Mouse (Mus musculus): Measurements from ENCODE around the gene Pold1. TPM values are rescaled to one million over a fixed set of nuclear protein-coding genes. Genes with fewer than 3 reads are reported as not detected.
A peak's percentile ranks its signal among the peaks of the same experiment; 100 is the strongest.

Gene Pold1
- polyA plus RNA-seq, 1 experiment from 2014 or later = 58.5 TPM

DNA sequence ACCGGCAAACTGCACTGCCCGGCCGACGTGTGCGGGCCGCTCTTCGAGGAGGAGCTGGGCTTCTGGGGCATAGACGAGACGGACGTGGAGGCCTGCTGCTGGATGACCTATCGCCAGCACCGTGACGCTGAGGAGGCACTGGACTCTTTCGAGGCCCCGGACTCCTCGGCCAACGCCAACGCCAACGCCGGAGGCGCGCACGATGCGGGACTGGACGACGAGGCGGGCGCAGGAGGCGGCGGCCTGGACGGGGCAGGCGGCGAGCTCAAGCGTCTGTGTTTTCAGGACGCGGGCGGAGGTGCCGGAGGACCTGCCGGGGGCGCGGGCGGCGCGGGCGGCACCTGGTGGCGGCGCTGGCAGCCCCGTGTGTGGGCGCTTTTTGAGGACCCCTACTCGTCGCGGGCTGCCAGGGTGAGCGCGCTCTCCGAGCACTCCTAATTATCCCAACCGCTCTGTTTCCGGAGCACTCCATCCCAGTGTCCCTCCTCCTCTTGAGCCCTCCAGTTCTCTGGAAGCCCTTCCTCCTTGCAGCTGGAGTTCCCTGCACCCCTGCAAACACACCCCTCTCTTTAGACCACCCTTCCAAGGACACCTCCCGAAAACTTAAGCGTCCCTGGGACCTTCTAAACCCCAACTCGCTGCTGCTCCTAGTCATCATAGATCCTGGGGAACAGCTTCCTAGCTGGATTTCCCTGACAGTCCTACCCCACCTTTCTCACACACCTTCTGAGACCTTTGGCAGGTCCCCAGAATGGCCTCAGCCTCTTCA lies 42.9 kb upstream of the Pold1 start:
- no peak for ATAC-seq (ENCODE audit: low FRiP score)
- Histone ChIP-seq H3K4me1 (ENCODE audit: control insufficient read depth, insufficient read depth, low read length) (peaks cover 44% of the 10 kb centered on the region), H3K4me3 (ENCODE audit: low read depth, low read length) (peak overlapping the region; percentile 61), H3K9me3 (ENCODE audit: control insufficient read depth, low read length) (no peaks in the 10 kb centered on the region), H3K27me3 (ENCODE audit: control insufficient read depth, insufficient read depth, low read length) (peaks cover 44% of the 10 kb centered on the region), H3K36me3 (ENCODE audit: control insufficient read depth, insufficient read depth, low read length) (no peaks in the 10 kb centered on the region), H3K9ac (ENCODE audit: low read length) (peak overlapping the region; percentile 54), H3K4me2 (peak overlapping the region; percentile 99), H3K27ac (ENCODE audit: low read depth, low read length) (no peak overlapping the region)
- peak; percentile 94 for DNase-seq (ENCODE audit: low spot score, missing footprints)
- WGBS = under 1% methylated on average over 60 of the region's 60 CpGs

DNA sequence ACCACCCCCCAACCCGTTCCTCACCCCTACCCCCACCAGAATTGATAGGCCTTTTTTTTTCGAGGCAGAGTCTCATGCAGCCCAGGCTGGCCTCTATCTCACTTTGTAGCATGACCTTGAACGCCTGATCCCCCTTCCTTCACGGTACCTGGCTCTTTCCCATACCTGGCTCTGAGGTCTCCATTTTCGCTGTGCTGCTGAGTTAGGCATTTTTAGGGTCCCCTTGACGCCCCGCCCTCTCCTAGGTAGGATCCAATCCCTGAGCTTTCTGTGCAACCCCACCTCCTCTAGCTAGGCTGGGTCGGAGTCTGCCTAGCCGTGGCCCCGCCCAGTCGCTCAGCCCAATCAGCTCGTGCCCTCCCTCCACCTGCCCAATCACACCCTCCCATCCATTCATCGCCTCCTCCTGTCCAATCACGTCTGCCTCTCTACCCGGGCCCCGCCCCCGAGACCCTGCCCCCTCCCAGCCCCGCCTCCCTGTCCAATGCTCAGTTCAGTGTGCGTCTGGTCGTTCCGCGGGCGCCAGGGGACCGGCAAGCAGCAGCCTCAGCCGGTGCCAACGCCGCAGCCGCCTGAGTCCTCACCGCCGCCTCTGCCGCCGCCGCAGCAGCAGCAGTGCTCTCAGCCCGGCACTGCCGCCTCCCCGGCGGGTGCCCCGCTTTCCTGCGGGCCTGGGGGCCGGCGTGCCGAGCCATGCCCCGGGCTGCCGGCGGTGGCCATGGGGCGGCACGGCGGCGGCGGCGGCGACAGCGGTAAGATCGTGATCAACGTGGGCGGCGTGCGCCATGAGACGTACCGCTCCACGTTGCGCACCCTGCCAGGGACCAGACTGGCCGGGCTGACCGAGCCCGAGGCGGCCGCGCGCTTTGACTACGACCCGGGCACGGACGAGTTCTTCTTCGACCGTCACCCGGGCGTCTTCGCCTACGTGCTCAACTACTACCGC lies 42.0 kb upstream of the Pold1 start, which contains the start of gene Kcnc3:
Gene Kcnc3 (plus strand): TSS at position 263 of the 946 bp plus-strand sequence.
- no peaks in the 10 kb centered on the region for H3K9me3 ChIP-seq (ENCODE audit: control insufficient read depth, low read length)
- peaks cover 44% of the 10 kb centered on the region for H3K4me1 ChIP-seq (ENCODE audit: control insufficient read depth, insufficient read depth, low read length)
- peak; percentile 97 for DNase-seq (ENCODE audit: low spot score, missing footprints)
- peak within 1 kb of the TSS; percentile 54 for H3K9ac ChIP-seq (ENCODE audit: low read length)
- ATAC-seq (ENCODE audit: low FRiP score) = peak; percentile 89
- under 1% methylated on average over 80 of the region's 80 CpGs for WGBS
- H3K27me3 ChIP-seq (ENCODE audit: control insufficient read depth, insufficient read depth, low read length) = peaks cover 44% of the 10 kb centered on the region
- peak within 1 kb of the TSS; percentile 99 for H3K4me2 ChIP-seq
- H3K4me3 ChIP-seq (ENCODE audit: low read depth, low read length) = peak within 1 kb of the TSS; percentile 61
- H3K27ac ChIP-seq (ENCODE audit: low read depth, low read length) = no peak within 1 kb of the TSS; the same call in 1 of the 2 replicates
- no peaks in the 10 kb centered on the region for H3K36me3 ChIP-seq (ENCODE audit: control insufficient read depth, insufficient read depth, low read length)

DNA sequence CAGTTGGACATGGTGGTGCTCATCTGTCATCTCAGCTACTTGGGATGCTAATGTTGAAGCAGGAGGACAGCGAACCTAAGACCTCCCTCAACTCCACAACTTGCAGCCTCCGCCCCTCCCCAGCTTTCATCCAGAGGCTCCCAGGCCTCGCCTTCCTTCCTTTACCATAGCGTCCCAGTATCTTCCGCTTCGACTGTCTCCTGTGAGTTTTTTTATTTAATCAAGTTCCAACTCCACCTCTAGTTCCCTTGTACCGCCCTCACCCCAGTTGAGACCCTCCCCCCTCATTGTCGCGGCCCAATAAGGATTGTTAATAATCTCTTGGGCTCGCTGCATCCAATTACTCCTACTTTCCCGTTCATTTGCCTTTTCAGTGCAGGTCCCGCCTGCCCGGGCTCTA lies 41.3 kb upstream of the Pold1 start:
- Histone ChIP-seq H3K4me1 (ENCODE audit: control insufficient read depth, insufficient read depth, low read length) (peaks cover 44% of the 10 kb centered on the region), H3K27me3 (ENCODE audit: control insufficient read depth, insufficient read depth, low read length) (peaks cover 44% of the 10 kb centered on the region), H3K9ac (ENCODE audit: low read length) (no peak overlapping the region), H3K4me2 (peak overlapping the region; percentile 99), H3K9me3 (ENCODE audit: control insufficient read depth, low read length) (no peaks in the 10 kb centered on the region), H3K4me3 (ENCODE audit: low read depth, low read length) (peak overlapping the region; percentile 61), H3K36me3 (ENCODE audit: control insufficient read depth, insufficient read depth, low read length) (no peaks in the 10 kb centered on the region), H3K27ac (ENCODE audit: low read depth, low read length) (no peak overlapping the region)
- no peak for DNase-seq (ENCODE audit: low spot score, missing footprints)
- 2% methylated on average over 13 of the region's 13 CpGs for WGBS
- no peak for ATAC-seq (ENCODE audit: low FRiP score)

DNA sequence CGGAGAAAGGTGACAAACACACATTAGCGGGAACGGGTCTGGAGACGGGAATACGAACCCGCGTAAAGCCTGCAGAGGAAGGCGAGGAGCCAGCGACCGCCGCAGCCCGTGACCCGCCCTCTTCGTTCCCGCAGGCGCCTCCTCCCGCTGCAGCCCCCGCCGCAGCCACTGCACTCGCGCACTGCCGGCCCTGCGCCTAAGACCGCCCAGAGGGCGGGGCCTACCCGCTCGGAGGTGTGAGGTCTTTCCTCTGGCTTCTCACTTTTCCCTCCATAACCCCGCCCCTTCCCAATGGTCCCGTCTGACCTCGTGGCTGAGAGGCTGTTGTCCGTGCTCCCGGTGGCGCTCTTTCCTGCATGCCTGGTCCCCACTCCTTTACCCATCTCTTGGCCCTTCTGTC lies 40.5 kb upstream of the Pold1 start:
- peaks cover 44% of the 10 kb centered on the region for H3K27me3 ChIP-seq (ENCODE audit: control insufficient read depth, insufficient read depth, low read length)
- peaks cover 43% of the 10 kb centered on the region for H3K4me1 ChIP-seq (ENCODE audit: control insufficient read depth, insufficient read depth, low read length)
- no peaks in the 10 kb centered on the region for H3K36me3 ChIP-seq (ENCODE audit: control insufficient read depth, insufficient read depth, low read length)
- peak overlapping the region; percentile 37; the same call in 1 of the 2 replicates for H3K9ac ChIP-seq (ENCODE audit: low read length)
- H3K27ac ChIP-seq (ENCODE audit: low read depth, low read length) = no peak overlapping the region
- H3K4me3 ChIP-seq (ENCODE audit: low read depth, low read length) = peak overlapping the region; percentile 22
- DNase-seq (ENCODE audit: low spot score, missing footprints) (peak; percentile 98), ATAC-seq (ENCODE audit: low FRiP score) (peak; percentile 43)
- H3K4me2 ChIP-seq = peak overlapping the region; percentile 99
- H3K9me3 ChIP-seq (ENCODE audit: control insufficient read depth, low read length) = no peaks in the 10 kb centered on the region
- 0% methylated on average over 33 of the region's 33 CpGs for WGBS

DNA sequence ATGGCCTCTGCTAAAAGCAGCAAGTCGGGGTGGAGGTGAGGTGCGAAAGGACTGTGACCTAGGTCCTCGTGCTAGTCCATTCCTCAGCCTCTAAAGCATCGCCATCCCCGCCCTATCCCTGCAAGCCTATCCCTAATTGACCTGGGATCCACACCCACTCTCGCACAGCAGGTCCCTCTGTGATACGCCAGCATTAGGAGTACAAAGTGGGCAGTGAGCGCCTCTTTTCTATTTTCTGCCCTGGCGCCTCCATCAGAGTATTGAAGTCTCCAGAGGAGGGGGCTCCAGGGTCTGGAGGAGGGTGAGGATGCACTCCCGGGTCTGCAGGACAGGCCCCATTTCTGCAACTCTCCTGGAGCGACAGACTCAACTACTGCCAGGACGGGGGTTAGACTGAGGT lies 39.7 kb upstream of the Pold1 start:
- no peak for ATAC-seq (ENCODE audit: low FRiP score)
- 13% methylated on average over 12 of the region's 12 CpGs for WGBS
- peak overlapping the region; percentile 99 for H3K4me2 ChIP-seq
- H3K4me3 ChIP-seq (ENCODE audit: low read depth, low read length) = peak overlapping the region; percentile 22
- peak; percentile 77 for DNase-seq (ENCODE audit: low spot score, missing footprints)
- no peak overlapping the region for H3K27ac ChIP-seq (ENCODE audit: low read depth, low read length)
- no peaks in the 10 kb centered on the region for H3K36me3 ChIP-seq (ENCODE audit: control insufficient read depth, insufficient read depth, low read length)
- peaks cover 35% of the 10 kb centered on the region for H3K4me1 ChIP-seq (ENCODE audit: control insufficient read depth, insufficient read depth, low read length)
- H3K27me3 ChIP-seq (ENCODE audit: control insufficient read depth, insufficient read depth, low read length) = peaks cover 43% of the 10 kb centered on the region
- no peaks in the 10 kb centered on the region for H3K9me3 ChIP-seq (ENCODE audit: control insufficient read depth, low read length)
- peak overlapping the region; percentile 37 for H3K9ac ChIP-seq (ENCODE audit: low read length)

DNA sequence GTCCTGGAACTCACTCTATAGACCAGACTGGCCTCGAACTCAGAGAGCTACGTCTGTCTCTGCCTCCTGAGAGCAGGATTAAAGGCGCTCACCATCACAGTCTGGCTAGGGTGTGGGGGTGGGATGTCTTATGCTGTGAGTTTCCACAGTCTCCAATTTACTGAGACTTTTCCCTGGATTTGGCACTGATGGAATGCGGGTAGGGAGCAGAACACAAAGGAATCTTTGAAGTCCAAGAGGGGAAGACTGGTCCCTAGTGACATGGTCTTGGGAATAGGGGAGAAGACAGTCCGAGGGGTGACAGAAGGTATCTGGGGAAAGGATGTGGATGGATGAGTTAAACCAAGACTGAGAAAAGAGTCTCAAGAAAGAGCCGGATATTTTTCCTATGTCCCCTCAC lies 39.0 kb upstream of the Pold1 start:
- H3K36me3 ChIP-seq (ENCODE audit: control insufficient read depth, insufficient read depth, low read length) = no peaks in the 10 kb centered on the region
- no peak overlapping the region for H3K4me3 ChIP-seq (ENCODE audit: low read depth, low read length)
- H3K9ac ChIP-seq (ENCODE audit: low read length) = peak overlapping the region; percentile 1; the same call in 1 of the 2 replicates
- DNase-seq (ENCODE audit: low spot score, missing footprints) = no peak
- peaks cover 36% of the 10 kb centered on the region for H3K27me3 ChIP-seq (ENCODE audit: control insufficient read depth, insufficient read depth, low read length)
- 34% methylated on average over 6 of the region's 6 CpGs for WGBS
- peak overlapping the region; percentile 66 for H3K4me2 ChIP-seq
- no peaks in the 10 kb centered on the region for H3K9me3 ChIP-seq (ENCODE audit: control insufficient read depth, low read length)
- no peak for ATAC-seq (ENCODE audit: low FRiP score)
- no peak overlapping the region for H3K27ac ChIP-seq (ENCODE audit: low read depth, low read length)
- peaks cover 32% of the 10 kb centered on the region for H3K4me1 ChIP-seq (ENCODE audit: control insufficient read depth, insufficient read depth, low read length)

DNA sequence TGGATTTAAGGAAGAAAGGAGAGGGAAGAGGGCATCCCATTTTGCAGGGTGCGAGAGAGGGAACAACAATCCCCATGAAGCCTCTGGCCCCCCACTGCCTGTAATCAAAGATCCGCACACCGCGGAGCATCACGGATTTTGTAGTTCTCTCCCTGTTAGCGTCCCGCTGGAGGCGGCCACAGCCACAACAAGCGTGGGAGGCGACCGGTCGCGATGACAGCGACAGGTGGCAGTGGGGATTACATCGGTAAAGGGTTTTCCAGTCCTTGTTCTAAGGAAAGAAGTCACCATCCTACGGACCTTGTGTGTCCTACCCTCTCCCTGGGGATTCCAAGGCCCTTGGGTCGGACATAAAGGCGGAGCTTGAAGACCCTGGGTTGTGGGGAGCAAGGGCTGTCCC lies 38.3 kb upstream of the Pold1 start:
- H3K27ac ChIP-seq (ENCODE audit: low read depth, low read length) = no peak overlapping the region

DNA sequence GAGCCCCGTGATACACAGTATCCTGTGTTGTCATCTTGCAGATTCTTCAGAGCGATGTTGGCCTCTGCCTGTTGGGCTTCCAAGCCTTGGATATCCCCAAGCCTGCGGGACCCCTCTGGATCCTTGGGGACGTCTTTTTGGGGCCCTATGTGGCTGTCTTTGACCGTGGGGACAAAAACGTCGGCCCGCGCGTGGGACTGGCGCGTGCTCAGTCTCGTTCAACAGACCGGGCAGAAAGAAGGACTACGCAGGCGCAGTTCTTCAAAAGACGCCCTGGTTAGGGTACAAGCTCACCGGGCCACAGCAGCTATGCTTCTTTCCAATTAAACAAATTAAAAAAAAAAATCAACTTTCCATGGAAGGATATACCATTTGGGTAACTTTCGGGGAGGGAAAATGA lies 37.9 kb upstream of the Pold1 start:
- H3K27ac ChIP-seq (ENCODE audit: low read depth, low read length) = no peak overlapping the region
- WGBS = 10% methylated on average over 19 of the region's 19 CpGs
- no peaks in the 10 kb centered on the region for H3K36me3 ChIP-seq (ENCODE audit: control insufficient read depth, insufficient read depth, low read length)
- ATAC-seq (ENCODE audit: low FRiP score) = no peak
- H3K9ac ChIP-seq (ENCODE audit: low read length) = peak overlapping the region; percentile 65
- peaks cover 27% of the 10 kb centered on the region for H3K4me1 ChIP-seq (ENCODE audit: control insufficient read depth, insufficient read depth, low read length)
- H3K4me3 ChIP-seq (ENCODE audit: low read depth, low read length) = peak overlapping the region; percentile 35
- peak; percentile 96 for DNase-seq (ENCODE audit: low spot score, missing footprints)
- peaks cover 25% of the 10 kb centered on the region for H3K27me3 ChIP-seq (ENCODE audit: control insufficient read depth, insufficient read depth, low read length)
- H3K4me2 ChIP-seq = peak overlapping the region; percentile 66
- no peaks in the 10 kb centered on the region for H3K9me3 ChIP-seq (ENCODE audit: control insufficient read depth, low read length)

More for the DNA sequence above, 38.3 kb upstream of the Pold1 start:
- DNase-seq (ENCODE audit: low spot score, missing footprints) = peak; percentile 97
- Histone ChIP-seq H3K4me2 (peak overlapping the region; percentile 66), H3K9me3 (ENCODE audit: control insufficient read depth, low read length) (no peaks in the 10 kb centered on the region), H3K36me3 (ENCODE audit: control insufficient read depth, insufficient read depth, low read length) (no peaks in the 10 kb centered on the region), H3K4me1 (ENCODE audit: control insufficient read depth, insufficient read depth, low read length) (peaks cover 31% of the 10 kb centered on the region), H3K4me3 (ENCODE audit: low read depth, low read length) (peak overlapping the region; percentile 35), H3K27me3 (ENCODE audit: control insufficient read depth, insufficient read depth, low read length) (peaks cover 29% of the 10 kb centered on the region), H3K9ac (ENCODE audit: low read length) (peak overlapping the region; percentile 65; the same call in 1 of the 2 replicates)
- peak; percentile 45 for ATAC-seq (ENCODE audit: low FRiP score)
- under 1% methylated on average over 18 of the region's 18 CpGs for WGBS
